Mouse (Mus musculus) kidney, adult 2 months (tissue): ENCODE results near the gene Kin. TPM values are rescaled to one million over a fixed set of nuclear protein-coding genes. Genes with fewer than 3 reads are reported as not detected.

Experiments used
- DNase-seq: peaks from one replicate; pipeline ENCODE4 v3.0.0; 2021
- H3K27ac ChIP-seq: fragments of 200-500 bp; 2 replicates; pipeline ENCODE4 v1.5.1; 2012; ENCODE audit warnings: low read depth, low read length, control low read depth, inconsistent platforms; ENCODE audit not compliant: insufficient read depth
- H3K27me3 ChIP-seq: fragments of 200-500 bp; replicated peaks from 2 replicates; pipeline ENCODE4 v1.6.1; 2012; ENCODE audit warnings: mild to moderate bottlenecking, moderate library complexity, low read length, inconsistent platforms; ENCODE audit not compliant: control insufficient read depth, insufficient read depth
- H3K36me3 ChIP-seq: fragments of 200-500 bp; 2 replicates; pipeline ENCODE4 v1.6.1; 2012; ENCODE audit warnings: mild to moderate bottlenecking, moderate library complexity, low read length, inconsistent platforms; ENCODE audit not compliant: control insufficient read depth, insufficient read depth
- H3K4me1 ChIP-seq: fragments of 200-500 bp; 2 replicates; pipeline ENCODE4 v1.6.1; 2011; ENCODE audit warnings: low read length; ENCODE audit not compliant: control insufficient read depth, insufficient read depth
- H3K4me3 ChIP-seq: fragments of 200-500 bp; 2 replicates; pipeline ENCODE4 v1.5.1; 2011; ENCODE audit warnings: mild to moderate bottlenecking, low read depth, low read length, control low read depth; ENCODE audit not compliant: insufficient read depth
- CTCF ChIP-seq: fragments of 200-500 bp; conservative IDR thresholded peaks from 2 replicates; pipeline ENCODE4 v1.5.1; 2011; ENCODE audit warnings: low read depth, mild to moderate bottlenecking, control low read depth, low read length, moderate library complexity, mixed read lengths; ENCODE audit not compliant: insufficient read depth, insufficient read length
- POLR2A ChIP-seq: fragments of 200-500 bp; IDR thresholded peaks from one replicate; pipeline ENCODE4 v1.6.1; 2011; ENCODE audit warnings: low read depth, low read length, control low read depth
- WGBS: fragments of 180-500 bp; shearing (Covaris S2); methylation state at CpG from one replicate; pipeline ENCODE4 v1.1.7; 2018; 5-methylcytosine and 5-hydroxymethylcytosine counted together
- polyA plus RNA-seq: library from polyadenylated mRNA; depleted of rRNA; stranded (reverse); fragments of >200 nt; gene quantifications from 2 replicates; pipeline ENCODE4 v1.2.3, GENCODE M21; 2012

Kin gene
- polyA plus RNA-seq, 1 experiment: 4.6 TPM

DNA sequence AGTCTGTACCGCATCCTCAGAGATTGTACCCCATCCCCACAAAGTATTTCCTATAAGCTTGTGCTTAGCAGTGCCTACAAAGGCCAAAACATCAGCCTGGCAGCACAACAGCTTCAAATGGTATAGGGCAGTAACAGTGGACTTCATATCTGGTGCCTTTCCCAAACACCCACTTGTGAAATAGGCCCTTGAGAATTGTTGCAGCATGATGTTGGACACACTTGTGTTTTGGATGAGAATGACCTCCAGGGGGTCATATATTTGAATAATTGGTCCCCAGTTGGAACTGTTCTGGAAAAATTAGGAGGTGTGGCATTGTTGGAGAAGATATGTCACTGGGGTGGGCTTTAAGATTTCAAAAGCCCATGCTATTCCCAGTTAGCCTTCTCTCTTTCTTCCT is 28.4 kb upstream of the Kin start:
- no peak overlapping the region for H3K4me3 ChIP-seq
- no peak overlapping the region for H3K27ac ChIP-seq
- no peaks in the 10 kb centered on the region for H3K27me3 ChIP-seq
- WGBS: 93% methylated on average over 1 of the region's 1 CpGs
- H3K36me3 ChIP-seq: peaks cover 4% of the 10 kb centered on the region
- H3K4me1 ChIP-seq: no peaks in the 10 kb centered on the region; the same call in 1 of the 2 replicates
- no peak for DNase-seq
- TF ChIP-seq CTCF (no peak), POLR2A (no peak)

DNA sequence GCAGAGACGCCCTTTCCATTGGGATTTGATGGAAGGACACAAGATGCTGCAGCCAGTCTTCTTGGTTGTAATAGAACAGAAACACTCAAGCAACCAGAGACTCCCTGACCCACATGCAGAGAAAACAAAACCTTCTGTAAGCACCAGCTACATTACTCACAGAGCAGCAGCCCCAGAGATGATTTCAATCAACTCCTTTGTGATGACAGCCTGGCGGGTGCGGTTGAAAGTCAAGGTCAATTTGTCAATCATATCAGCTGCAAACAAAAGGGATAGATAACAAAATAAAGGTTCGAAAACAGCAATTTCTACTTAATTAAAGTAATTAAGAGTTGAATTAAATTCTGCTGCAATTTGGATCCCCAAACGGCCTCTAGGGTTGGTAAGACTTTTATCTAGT is 21.6 kb upstream of the Kin start:
- TF ChIP-seq POLR2A (no peak), CTCF (no peak)
- H3K27ac ChIP-seq: no peak overlapping the region
- H3K36me3 ChIP-seq: peaks cover 18% of the 10 kb centered on the region
- H3K4me3 ChIP-seq: no peak overlapping the region
- H3K4me1 ChIP-seq: no peaks in the 10 kb centered on the region
- no peak for DNase-seq
- no peaks in the 10 kb centered on the region for H3K27me3 ChIP-seq
- 89% methylated on average over 5 of the region's 5 CpGs for WGBS

- no peaks in the 10 kb centered on the region for H3K27me3 ChIP-seq
These were observed 8.6 kb upstream of the Kin start for GRCm38 (mm10) chr2:10071751-10072150.

GRCm38 (mm10) chr2:10074470-10074869 is 5.9 kb upstream of the Kin start:
- Histone ChIP-seq H3K27ac (no peak overlapping the region), H3K4me1 (peaks cover 16% of the 10 kb centered on the region), H3K4me3 (no peak overlapping the region), H3K36me3 (no peaks in the 10 kb centered on the region), H3K27me3 (no peaks in the 10 kb centered on the region)
- DNase-seq: no peak
- TF ChIP-seq POLR2A: no peak
- TF ChIP-seq CTCF: no peak
- 64% methylated on average over 7 of the region's 7 CpGs for WGBS

More at GRCm38 (mm10) chr2:10071751-10072150, 8.6 kb upstream of the Kin start:
- DNase-seq: no peak
- H3K27ac ChIP-seq: no peak overlapping the region
- H3K36me3 ChIP-seq: peaks cover 3% of the 10 kb centered on the region; the same call in 1 of the 2 replicates
- 58% methylated on average over 7 of the region's 7 CpGs for WGBS
- H3K4me3 ChIP-seq: no peak overlapping the region
- no peaks in the 10 kb centered on the region for H3K4me1 ChIP-seq
- TF ChIP-seq POLR2A: no peak
- no peak for TF ChIP-seq CTCF

GRCm38 (mm10) chr2:10076675-10077074 is 3.7 kb upstream of the Kin start:
- Histone ChIP-seq H3K27me3 (no peaks in the 10 kb centered on the region), H3K27ac (no peak overlapping the region), H3K4me1 (peaks cover 20% of the 10 kb centered on the region), H3K4me3 (no peak overlapping the region), H3K36me3 (no peaks in the 10 kb centered on the region)
- WGBS: 44% methylated on average over 8 of the region's 8 CpGs
- TF ChIP-seq CTCF (no peak), POLR2A (no peak)
- no peak for DNase-seq

GRCm38 (mm10) chr2:10079745-10080309 is 566 bp upstream of the Kin start:
- no peak for DNase-seq
- Histone ChIP-seq H3K4me1 (peaks cover 21% of the 10 kb centered on the region), H3K4me3 (peak overlapping the region; percentile 91), H3K36me3 (no peaks in the 10 kb centered on the region), H3K27me3 (no peaks in the 10 kb centered on the region), H3K27ac (peak overlapping the region; percentile 99)
- TF ChIP-seq CTCF (no peak), POLR2A (no peak)
- under 1% methylated on average over 28 of the region's 28 CpGs for WGBS

DNA sequence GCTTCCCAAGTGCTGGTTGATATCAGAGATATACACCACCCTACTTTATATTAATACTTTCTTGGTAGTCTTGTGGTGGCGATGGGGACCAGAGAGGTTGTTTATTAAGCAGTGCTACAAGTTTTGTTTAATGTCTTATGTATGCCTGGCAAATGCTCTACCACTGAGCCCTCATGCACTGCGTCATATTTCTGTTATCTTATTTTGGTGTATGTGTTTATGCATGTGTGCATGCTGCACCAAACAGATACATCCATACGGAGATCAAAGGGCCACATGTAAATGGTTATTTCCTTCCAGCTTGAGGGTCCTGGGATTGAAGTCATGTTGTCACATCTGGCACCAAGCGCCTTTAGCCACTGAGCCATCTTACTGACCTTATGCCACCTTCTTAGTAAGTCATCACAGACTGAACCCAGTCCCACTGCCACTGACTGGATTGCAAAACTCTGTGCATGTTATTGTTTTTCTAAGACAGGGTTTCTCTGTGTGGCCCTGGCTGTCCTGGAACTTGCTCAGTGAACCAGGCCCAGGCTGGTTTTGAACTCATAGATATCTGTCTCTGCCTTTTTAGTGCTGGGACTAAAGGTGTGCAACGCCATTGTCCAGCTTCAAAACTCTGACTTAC is 1.2 kb downstream of the Kin start:
- WGBS: 87% methylated on average over 5 of the region's 5 CpGs
- Histone ChIP-seq H3K4me3 (no peak overlapping the region), H3K36me3 (no peaks in the 10 kb centered on the region), H3K4me1 (peaks cover 21% of the 10 kb centered on the region), H3K27ac (no peak overlapping the region), H3K27me3 (no peaks in the 10 kb centered on the region)
- no peak for TF ChIP-seq POLR2A
- no peak for TF ChIP-seq CTCF
- DNase-seq: no peak

DNA sequence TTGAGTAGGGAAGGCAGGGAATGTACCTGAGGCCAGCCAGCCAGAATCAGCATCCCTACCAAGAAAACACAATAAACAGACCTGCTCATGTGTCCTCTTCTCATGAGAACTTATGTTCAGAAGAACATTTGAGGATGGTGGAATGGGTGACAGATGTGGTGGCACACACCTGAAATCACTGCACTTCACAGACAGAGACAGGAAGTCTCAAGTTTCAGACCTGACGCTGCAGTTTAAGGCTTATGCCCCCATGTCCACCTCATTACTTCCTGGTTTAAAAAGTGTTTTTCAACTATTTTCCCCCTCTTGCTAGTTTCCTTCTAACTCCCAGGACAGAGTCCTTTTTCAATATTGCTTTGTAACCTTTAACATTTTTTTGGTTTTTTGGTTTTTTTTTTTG is 2.3 kb downstream of the Kin start:
- no peak for DNase-seq
- WGBS: 44% methylated on average over 1 of the region's 1 CpGs
- no peaks in the 10 kb centered on the region for H3K36me3 ChIP-seq
- TF ChIP-seq CTCF (no peak), POLR2A (no peak)
- no peaks in the 10 kb centered on the region for H3K27me3 ChIP-seq
- H3K4me1 ChIP-seq: peaks cover 17% of the 10 kb centered on the region
- no peak overlapping the region for H3K27ac ChIP-seq
- no peak overlapping the region for H3K4me3 ChIP-seq
